Mouse (Mus musculus) hindbrain, embryonic 16.5 days (tissue): ENCODE data around the gene Endod1. TPM values are rescaled to one million over a fixed set of nuclear protein-coding genes. Genes with fewer than 3 reads are reported as not detected.

ENCODE experiments used
- ATAC-seq: fragments of 200-750 bp; cut with Nextera tagmentation; 2 replicates; pipeline ENCODE4 v1.8.0; 2017; ENCODE audit warnings: moderate TSS enrichment, moderate library complexity
- H3K27ac ChIP-seq: fragments of 300-500 bp; sonication (generic); 2 replicates; pipeline ENCODE4 v1.5.1; 2014; ENCODE audit warnings: low read depth, mild to moderate bottlenecking, control low read depth, low read length, moderate library complexity
- H3K27me3 ChIP-seq: fragments of 300-500 bp; sonication (generic); replicated peaks from 2 replicates; pipeline ENCODE4 v1.6.1; 2014; ENCODE audit warnings: low read length; ENCODE audit not compliant: control insufficient read depth, insufficient read depth
- H3K36me3 ChIP-seq: fragments of 300-500 bp; sonication (generic); 2 replicates; pipeline ENCODE4 v1.6.1; 2014; ENCODE audit warnings: mild to moderate bottlenecking, low read length, moderate library complexity, mixed read lengths; ENCODE audit not compliant: control insufficient read depth, insufficient read depth
- H3K4me1 ChIP-seq: fragments of 300-500 bp; sonication (generic); 2 replicates; pipeline ENCODE4 v1.6.1; 2014; ENCODE audit warnings: low read depth, low read length; ENCODE audit not compliant: control insufficient read depth, insufficient read depth
- H3K4me2 ChIP-seq: fragments of 300-500 bp; sonication (generic); 2 replicates; pipeline ENCODE4 v1.6.1; 2014; ENCODE audit warnings: mild to moderate bottlenecking, low read length, control low read depth, moderate library complexity
- H3K4me3 ChIP-seq: fragments of 300-500 bp; sonication (generic); 2 replicates; pipeline ENCODE4 v1.5.1; 2014; ENCODE audit warnings: mild to moderate bottlenecking, low read length, control low read depth, moderate library complexity
- H3K9ac ChIP-seq: fragments of 300-500 bp; sonication (generic); 2 replicates; pipeline ENCODE4 v1.6.1; 2014; ENCODE audit warnings: low read depth, mild to moderate bottlenecking, control low read depth, low read length, moderate library complexity
- H3K9me3 ChIP-seq: fragments of 300-500 bp; sonication (generic); 2 replicates; pipeline ENCODE4 v1.6.1; 2014; ENCODE audit warnings: mild to moderate bottlenecking, low read length, moderate library complexity; ENCODE audit not compliant: control insufficient read depth
- WGBS: fragments of 180-500 bp; shearing (Covaris S2); extraction: QIAGEN DNeasy Blood & Tissue Kit; methylation state at CpG from one replicate; pipeline ENCODE4 v1.1.7; 2014; 5-methylcytosine and 5-hydroxymethylcytosine counted together
- polyA plus RNA-seq: library from polyadenylated mRNA; unstranded; fragments of >200 nt; fragmentation: Nextera tagmentation; extraction: Ambion mirVana; gene quantifications from 2 replicates; pipeline ENCODE4 v1.2.1, GENCODE M21; 2015

Gene Endod1
- polyA plus RNA-seq, 1 experiment from 2014 or later = 44.9 TPM

DNA sequence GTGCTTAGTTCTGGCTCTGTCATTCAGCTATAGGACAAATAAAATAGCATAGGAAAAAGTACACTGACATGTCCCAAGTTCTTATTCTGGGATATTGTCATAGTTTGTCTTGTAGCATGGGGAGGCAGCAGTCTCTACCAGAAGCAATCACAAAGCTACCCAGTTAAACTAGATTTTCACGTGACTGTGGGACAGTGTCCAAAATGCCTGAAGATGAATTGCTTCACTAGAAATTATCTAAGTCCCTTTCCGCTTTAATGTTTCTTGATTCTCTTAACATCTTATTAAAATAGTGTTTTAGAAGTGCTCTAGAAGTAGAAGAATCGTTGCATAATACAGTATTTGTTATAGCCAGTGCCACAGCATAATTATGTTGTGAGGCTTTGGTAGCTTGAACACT lies 67.3 kb downstream of the Endod1 start:
- Histone ChIP-seq H3K27ac (no peak overlapping the region), H3K9me3 (no peaks in the 10 kb centered on the region), H3K4me3 (no peak overlapping the region), H3K4me1 (no peaks in the 10 kb centered on the region), H3K27me3 (no peaks in the 10 kb centered on the region), H3K9ac (no peak overlapping the region), H3K4me2 (no peak overlapping the region), H3K36me3 (peaks cover 10% of the 10 kb centered on the region; the same call in 1 of the 2 replicates)
- ATAC-seq = no peak
- 84% methylated on average over 3 of the region's 3 CpGs for WGBS

DNA sequence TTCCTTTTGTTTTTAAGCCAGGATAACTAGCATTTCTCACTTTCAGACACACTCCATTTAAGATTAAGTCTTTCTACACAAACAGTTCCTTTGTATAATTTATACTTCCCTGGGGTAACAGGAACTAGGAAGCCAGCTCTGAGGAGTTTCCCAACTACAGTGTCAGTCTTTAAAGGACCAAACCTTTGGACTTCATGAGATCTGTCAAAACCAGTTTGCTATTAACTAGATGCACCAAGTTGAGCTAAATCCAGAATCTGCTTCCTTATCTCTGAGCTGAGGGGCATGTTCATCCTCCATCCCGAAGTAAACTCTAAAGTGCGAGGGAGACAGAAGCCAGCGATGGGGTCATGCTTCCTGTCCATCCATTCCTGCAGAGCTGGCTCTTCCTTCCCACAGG lies 74.0 kb downstream of the Endod1 start:
- H3K4me1 ChIP-seq = peaks cover 4% of the 10 kb centered on the region
- H3K4me3 ChIP-seq = no peak overlapping the region
- H3K27ac ChIP-seq = no peak overlapping the region
- no peaks in the 10 kb centered on the region for H3K27me3 ChIP-seq
- H3K9ac ChIP-seq = no peak overlapping the region
- H3K36me3 ChIP-seq = peaks cover 5% of the 10 kb centered on the region
- H3K9me3 ChIP-seq = no peaks in the 10 kb centered on the region
- no peak overlapping the region for H3K4me2 ChIP-seq
- 93% methylated on average over 3 of the region's 3 CpGs for WGBS
- no peak for ATAC-seq

DNA sequence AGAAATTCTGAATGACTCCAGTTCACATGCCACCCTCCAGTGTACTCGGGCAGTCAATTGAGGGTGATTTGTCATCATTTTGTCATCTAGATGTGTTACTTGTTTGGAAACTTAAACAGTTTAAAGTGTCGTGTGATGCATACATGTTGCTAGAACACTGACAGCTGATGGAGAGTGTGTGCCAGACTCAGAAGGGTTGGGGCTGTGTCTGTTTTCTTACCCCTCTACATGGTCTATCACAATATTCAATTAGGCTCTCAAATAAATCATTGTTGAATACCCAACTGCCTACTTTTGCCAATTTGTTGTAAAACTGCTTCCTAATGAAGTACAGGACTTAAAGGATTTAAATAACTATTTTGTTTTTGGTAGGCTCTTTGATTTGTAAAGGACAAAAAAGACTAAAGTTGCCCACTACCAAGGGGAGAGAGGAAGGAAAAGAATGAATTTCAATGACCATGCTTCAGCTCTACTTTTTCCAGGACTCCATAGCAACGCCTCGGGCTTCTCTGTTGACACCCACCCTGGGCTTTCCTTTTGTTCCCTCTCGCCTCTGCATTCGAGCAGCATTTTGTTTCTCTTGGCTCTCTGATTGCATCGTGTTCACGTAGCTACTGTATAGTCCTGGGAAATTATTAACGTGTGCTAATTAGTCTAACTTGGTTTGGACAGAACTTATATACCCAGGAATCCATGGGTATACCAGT lies 76.9 kb downstream of the Endod1 start:
- Histone ChIP-seq H3K4me2 (peak overlapping the region; percentile 18; the same call in 1 of the 2 replicates), H3K27ac (peak overlapping the region; percentile 31; the same call in 1 of the 2 replicates)
- 18% methylated on average over 9 of the region's 9 CpGs for WGBS

More for the DNA sequence above, 76.9 kb downstream of the Endod1 start:
- peak; percentile 84 for ATAC-seq
- Histone ChIP-seq H3K4me1 (peaks cover 4% of the 10 kb centered on the region), H3K27me3 (no peaks in the 10 kb centered on the region), H3K36me3 (peaks cover 2% of the 10 kb centered on the region; the same call in 1 of the 2 replicates), H3K9ac (no peak overlapping the region), H3K9me3 (no peaks in the 10 kb centered on the region), H3K4me3 (no peak overlapping the region)

Other genes starting within 250 kb of the Endod1 start
- 15.9 and 21.0 TPM in 2 replicates for gene Sesn3, start 106.4 kb downstream of the Endod1 start, polyA plus RNA-seq
- gene Kdm4d, start 119.0 kb upstream of the Endod1 start, polyA plus RNA-seq = 1.2 and 1.3 TPM in 2 replicates
- 132 and 134 TPM in 2 replicates for gene Cwc15, start 119.1 kb upstream of the Endod1 start, polyA plus RNA-seq